ENCODE assay signal across 10 mouse cellular contexts in the genomic region with DNA sequence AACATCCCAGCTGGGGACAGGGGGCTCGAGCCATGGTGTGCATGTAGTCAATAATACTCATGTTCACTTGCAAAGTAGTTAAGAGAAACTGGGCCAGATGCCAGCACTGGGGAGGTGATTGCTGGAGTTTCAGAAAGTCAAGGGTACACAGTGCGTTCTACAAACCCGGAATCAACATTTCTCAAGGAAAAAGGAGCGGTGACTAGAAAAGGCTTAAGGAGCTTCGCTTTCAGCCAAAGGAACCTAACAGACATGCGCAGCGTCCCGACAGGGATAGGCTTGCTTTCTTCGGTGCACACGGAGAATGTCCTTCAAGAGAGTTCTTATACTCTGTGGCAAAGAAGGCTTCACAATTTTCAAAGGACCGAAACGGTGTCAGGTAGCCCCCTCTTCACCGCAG. TPM values are rescaled to one million over a fixed set of nuclear protein-coding genes. Genes with fewer than 3 reads are reported as not detected.
A peak's percentile ranks its signal among the peaks of the same experiment; 100 is the strongest.
DNase-seq lines count a peak whose midpoint lies in the region; ATAC-seq and TF ChIP-seq lines count a peak whose summit lies in the region.
"Had no signal": no experiment of that assay in that cellular context is flagged by ENCODE, and none has a peak within 500 bp of the region (broad histone marks: within the 10 kb centered on the region; RNA-seq: fewer than 3 reads in every experiment).

No protein-coding gene starts in this region.

- WGBS in liver, postnatal 0 days (ENCODE audit: insufficient replicate concordance): 74% methylated on average over 13 of the region's 13 CpGs
- 83% methylated on average over 13 of the region's 13 CpGs for WGBS in liver, embryonic 11.5 days
- WGBS in embryonic facial prominence, embryonic 15.5 days: 56% methylated on average over 13 of the region's 13 CpGs
- WGBS in limb, embryonic 10.5 days: 85% methylated on average over 13 of the region's 13 CpGs
- 52% methylated on average over 13 of the region's 13 CpGs for WGBS in stomach, embryonic 15.5 days

- no peaks in the 10 kb centered on the region for H3K36me3 ChIP-seq in liver, postnatal 0 days (replicated peaks; ENCODE audit: insufficient read depth, low read length)
- no peaks in the 10 kb centered on the region for H3K36me3 ChIP-seq in liver, embryonic 11.5 days (ENCODE audit: control insufficient read depth, insufficient read depth, low read length)
- no peaks in the 10 kb centered on the region for H3K36me3 ChIP-seq in embryonic facial prominence, embryonic 15.5 days
- H3K36me3 ChIP-seq in limb, embryonic 10.5 days: no peaks in the 10 kb centered on the region
- no peaks in the 10 kb centered on the region for H3K36me3 ChIP-seq in stomach, embryonic 15.5 days
- H3K36me3 ChIP-seq: heart, embryonic 13.5 days had no signal

- DNase-seq in liver, postnatal 0 days: peak; percentile 44
- DNase-seq in liver, embryonic 11.5 days (ENCODE audit: low spot score): no peak
- DNase-seq in limb, embryonic 10.5 days (ENCODE audit: low spot score): no peak
- no peak for DNase-seq in layer of hippocampus, postnatal 10 days (ENCODE audit: low spot score in 2 of 2)
- no peak for DNase-seq in retina, embryonic 14.5 days (ENCODE audit: low spot score)
- no peak for DNase-seq in heart, postnatal 25 days (ENCODE audit: low spot score)

- no peaks in the 10 kb centered on the region for H3K9me3 ChIP-seq in liver, postnatal 0 days (ENCODE audit: low read length)
- H3K9me3 ChIP-seq in liver, embryonic 11.5 days (ENCODE audit: control insufficient read depth, low read length): no peaks in the 10 kb centered on the region
- no peaks in the 10 kb centered on the region for H3K9me3 ChIP-seq in embryonic facial prominence, embryonic 15.5 days (replicated peaks)
- H3K9me3 ChIP-seq in limb, embryonic 10.5 days (replicated peaks): no peaks in the 10 kb centered on the region
- H3K9me3 ChIP-seq in stomach, embryonic 15.5 days: no peaks in the 10 kb centered on the region
- H3K9me3 ChIP-seq: heart, embryonic 13.5 days had no signal

- no peak overlapping the region for H3K4me2 ChIP-seq in liver, postnatal 0 days (ENCODE audit: low read depth, low read length)
- no peak overlapping the region for H3K4me2 ChIP-seq in liver, embryonic 11.5 days
- H3K4me2 ChIP-seq in embryonic facial prominence, embryonic 15.5 days (replicated peaks): 0 out of 2 replicates have a peak overlapping the region, but pooled peaks have one; percentile 6
- no peak overlapping the region; the same call in 1 of the 2 replicates for H3K4me2 ChIP-seq in stomach, embryonic 15.5 days
- H3K4me2 ChIP-seq: heart, embryonic 13.5 days had no signal

- no peak for TF ChIP-seq CTCF in liver, postnatal 0 days (IDR thresholded peaks at IDR 0.05; ENCODE audit: low read depth)

- no peak for ATAC-seq in liver, postnatal 0 days
- ATAC-seq in liver, embryonic 11.5 days (replicated peaks; ENCODE audit: low FRiP score): no peak
- ATAC-seq in embryonic facial prominence, embryonic 15.5 days (ENCODE audit: insufficient number of reproducible peaks, low FRiP score, low TSS enrichment, low read depth): no peak
- peak; percentile 19; the same call in 1 of the 2 replicates for ATAC-seq in stomach, embryonic 15.5 days (ENCODE audit: insufficient read depth, low FRiP score, low read depth)

- H3K4me3 ChIP-seq in liver, postnatal 0 days (ENCODE audit: low read depth, low read length): no peak overlapping the region
- H3K4me3 ChIP-seq in liver, embryonic 11.5 days (ENCODE audit: low read depth, low read length): no peak overlapping the region
- H3K4me3 ChIP-seq in embryonic facial prominence, embryonic 15.5 days (replicated peaks): no peak overlapping the region
- H3K4me3 ChIP-seq in limb, embryonic 10.5 days: no peak overlapping the region
- H3K4me3 ChIP-seq in stomach, embryonic 15.5 days (replicated peaks): no peak overlapping the region
- H3K4me3 ChIP-seq: heart, embryonic 13.5 days had no signal

- peak overlapping the region; percentile 89 for H3K27ac ChIP-seq in liver, postnatal 0 days (ENCODE audit: low read depth)
- H3K27ac ChIP-seq in liver, embryonic 11.5 days (ENCODE audit: low read depth, low read length): no peak overlapping the region
- H3K27ac ChIP-seq in embryonic facial prominence, embryonic 15.5 days (replicated peaks): no peak overlapping the region
- peak overlapping the region; percentile 27; the same call in 1 of the 2 replicates for H3K27ac ChIP-seq in limb, embryonic 10.5 days
- H3K27ac ChIP-seq in stomach, embryonic 15.5 days: no peak overlapping the region
- H3K27ac ChIP-seq: heart, embryonic 13.5 days had no signal

- peaks cover 25% of the 10 kb centered on the region for H3K4me1 ChIP-seq in liver, postnatal 0 days (ENCODE audit: insufficient read depth)
- H3K4me1 ChIP-seq in liver, embryonic 11.5 days (replicated peaks; ENCODE audit: control insufficient read depth, insufficient read depth, low read length): peaks cover 2% of the 10 kb centered on the region; the same call in 1 of the 2 replicates
- peaks cover 18% of the 10 kb centered on the region for H3K4me1 ChIP-seq in embryonic facial prominence, embryonic 15.5 days
- peaks cover 33% of the 10 kb centered on the region for H3K4me1 ChIP-seq in limb, embryonic 10.5 days
- 0 out of 2 replicates have a peak, but pooled peaks cover 5% of the 10 kb centered on the region for H3K4me1 ChIP-seq in stomach, embryonic 15.5 days

- H3K9ac ChIP-seq in liver, postnatal 0 days (replicated peaks): no peak overlapping the region
- H3K9ac ChIP-seq in liver, embryonic 11.5 days (ENCODE audit: low read depth, low read length): no peak overlapping the region
- H3K9ac ChIP-seq in embryonic facial prominence, embryonic 15.5 days: no peak overlapping the region
- no peak overlapping the region for H3K9ac ChIP-seq in stomach, embryonic 15.5 days
- H3K9ac ChIP-seq: heart, embryonic 13.5 days had no signal

- no peaks in the 10 kb centered on the region for H3K27me3 ChIP-seq in liver, postnatal 0 days (ENCODE audit: insufficient read depth, low read length)
- H3K27me3 ChIP-seq in liver, embryonic 11.5 days (replicated peaks; ENCODE audit: control insufficient read depth, insufficient read depth, low read length): no peaks in the 10 kb centered on the region
- no peaks in the 10 kb centered on the region for H3K27me3 ChIP-seq in embryonic facial prominence, embryonic 15.5 days
- no peaks in the 10 kb centered on the region for H3K27me3 ChIP-seq in limb, embryonic 10.5 days (ENCODE audit: low read depth, poor library complexity, severe bottlenecking)
- no peaks in the 10 kb centered on the region for H3K27me3 ChIP-seq in stomach, embryonic 15.5 days (replicated peaks)
- H3K27me3 ChIP-seq: CH12.LX; heart, embryonic 13.5 days had no signal

- intact Hi-C loops in heart, postnatal 25 days (cut with DNase I): no loop called here

- TF ChIP-seq EP300 in liver, postnatal 0 days (IDR thresholded peaks at IDR 0.05; ENCODE audit: low read depth): no peak

RNA-seq across cellular contexts. Expression of gene Etnk1, which starts 12.1 kb away (rescaled TPM):
- polyA plus RNA-seq in liver, postnatal 0 days (2015; fragmentation: Nextera tagmentation; extraction: Ambion mirVana): 6.5 and 6.9 TPM in 2 replicates
- polyA plus RNA-seq in liver, embryonic 11.5 days (2014; fragmentation: Nextera tagmentation; extraction: Ambion mirVana): 20.0 and 23.6 TPM in 2 replicates
- 17.7 and 19.3 TPM in 2 replicates for polyA plus RNA-seq in embryonic facial prominence, embryonic 15.5 days (2015; fragmentation: Nextera tagmentation; extraction: Ambion mirVana)
- 20.9 and 21.2 TPM in 2 replicates for polyA plus RNA-seq in limb, embryonic 10.5 days (2016; fragmentation: Nextera tagmentation; extraction: Ambion mirVana)
- 17.2 and 18.7 TPM in 2 replicates for polyA plus RNA-seq in stomach, embryonic 15.5 days (2015; fragmentation: Nextera tagmentation; extraction: Ambion mirVana)
- total RNA-seq in layer of hippocampus, postnatal 10 days (2021): 100 to 1,000 TPM; 142 to 157 TPM
- 10 to 100 TPM; 23.1 to 26.1 TPM for total RNA-seq in heart, postnatal 25 days (2021)

RNA-seq across cellular contexts. Expression of gene C2cd5, which starts 54.9 kb away (rescaled TPM):
- polyA plus RNA-seq in liver, postnatal 0 days (2015; fragmentation: Nextera tagmentation; extraction: Ambion mirVana): 7.2 and 7.9 TPM in 2 replicates
- polyA plus RNA-seq in liver, embryonic 11.5 days (2014; fragmentation: Nextera tagmentation; extraction: Ambion mirVana): 24.1 and 25.0 TPM in 2 replicates
- polyA plus RNA-seq in embryonic facial prominence, embryonic 15.5 days (2015; fragmentation: Nextera tagmentation; extraction: Ambion mirVana): 26.2 and 29.9 TPM in 2 replicates
- 45.3 and 46.1 TPM in 2 replicates for polyA plus RNA-seq in limb, embryonic 10.5 days (2016; fragmentation: Nextera tagmentation; extraction: Ambion mirVana)
- polyA plus RNA-seq in stomach, embryonic 15.5 days (2015; fragmentation: Nextera tagmentation; extraction: Ambion mirVana): 22.6 and 22.8 TPM in 2 replicates
- 10 to 100 TPM; 66.6 to 77.6 TPM for total RNA-seq in layer of hippocampus, postnatal 10 days (2021)
- total RNA-seq in heart, postnatal 25 days (2021): 10 to 100 TPM; 15.4 to 16.7 TPM

Comparison
In these comparisons a context has a peak if more than half of its experiments do, and no peak if none do; other contexts are left out.
1. H3K27ac ChIP-seq: peak in liver, postnatal 0 days (single experiment) and limb, embryonic 10.5 days (single experiment); none in liver, embryonic 11.5 days (single experiment), embryonic facial prominence, embryonic 15.5 days (single experiment) and stomach, embryonic 15.5 days (single experiment).